Mouse (Mus musculus) inflammation-experienced regulatory T-cells (primary cell): ENCODE results near the gene Klhl4. TPM values are rescaled to one million over a fixed set of nuclear protein-coding genes. Genes with fewer than 3 reads are reported as not detected.

Experiments
- polyA plus RNA-seq, 2 experiments: library from polyadenylated mRNA; unstranded; fragments of 100-300 nt; shearing (Covaris generic); gene quantifications; one replicate each; pipeline ENCODE4 v1.2.1; 2017

Klhl4 gene
- polyA plus RNA-seq = under 1 TPM in 1 of 2 experiments, not detected in 1; 0.18 TPM

GRCm38 (mm10) chrX:114473782-114474731 is at the start of gene Klhl4:
Gene Klhl4, plus strand, starts transcription at chrX:114474333.

